Mouse (Mus musculus) thymus, postnatal 25 days (tissue): ENCODE measurements around the gene Smim7.

Source experiments
- DNase-seq: peaks from one replicate; pipeline ENCODE4 v3.0.0; 2022

The Smim7 gene

DNA sequence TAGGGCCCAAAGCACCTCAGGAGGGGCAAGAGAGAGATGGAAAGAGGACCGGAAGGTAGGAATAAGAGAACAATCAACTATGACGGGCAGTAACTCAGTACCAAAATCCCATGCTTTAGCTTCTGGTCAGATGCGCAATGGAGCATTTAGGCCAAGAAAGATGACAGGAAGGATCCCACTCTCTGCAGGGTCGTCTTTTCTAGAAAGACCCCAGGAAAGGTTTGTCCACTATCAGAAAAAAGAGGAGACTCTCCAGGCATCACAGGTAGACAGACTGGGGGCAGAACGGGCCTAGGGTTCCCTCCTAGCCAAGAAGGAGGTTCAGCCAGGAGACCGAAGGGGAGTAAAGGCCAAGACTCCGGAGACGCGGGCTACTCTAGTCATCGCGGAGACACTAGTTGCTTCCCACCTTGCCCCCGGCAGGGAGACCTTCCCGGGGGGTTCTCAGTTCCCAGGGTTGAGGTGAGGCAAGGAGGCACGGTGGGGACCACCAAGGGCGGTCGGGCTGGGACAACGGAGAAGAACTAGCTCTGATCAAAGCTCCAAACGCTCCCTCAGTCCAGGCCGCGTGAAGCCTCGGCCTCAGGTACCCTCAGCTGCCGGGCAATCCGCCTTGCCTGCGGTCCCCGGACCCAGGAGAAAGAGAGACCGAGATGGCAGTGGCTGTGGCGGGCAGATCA lies 23.6 kb downstream of the Smim7 start:
- DNase-seq, result no peak

DNA sequence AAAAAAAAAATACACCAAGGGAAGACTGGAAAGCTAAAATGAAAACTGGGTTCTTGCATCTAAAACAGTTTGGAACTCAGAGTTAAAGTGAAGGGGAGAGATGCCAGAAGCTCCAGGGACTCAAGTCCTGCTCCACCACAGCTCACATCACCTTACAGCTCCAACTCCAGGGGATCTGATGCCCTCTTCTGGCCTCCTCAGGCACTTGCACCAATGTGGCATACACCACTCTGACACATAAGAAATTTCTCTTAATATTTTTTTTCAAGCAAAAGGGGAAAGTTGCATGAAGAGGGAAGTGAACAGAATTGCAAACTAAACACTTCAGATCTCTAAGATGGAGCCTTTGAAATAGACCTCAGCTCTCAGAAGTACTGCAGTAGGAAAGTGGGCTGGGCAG lies 31.7 kb downstream of the Smim7 start:
- DNase-seq, result peak; percentile 16

DNA sequence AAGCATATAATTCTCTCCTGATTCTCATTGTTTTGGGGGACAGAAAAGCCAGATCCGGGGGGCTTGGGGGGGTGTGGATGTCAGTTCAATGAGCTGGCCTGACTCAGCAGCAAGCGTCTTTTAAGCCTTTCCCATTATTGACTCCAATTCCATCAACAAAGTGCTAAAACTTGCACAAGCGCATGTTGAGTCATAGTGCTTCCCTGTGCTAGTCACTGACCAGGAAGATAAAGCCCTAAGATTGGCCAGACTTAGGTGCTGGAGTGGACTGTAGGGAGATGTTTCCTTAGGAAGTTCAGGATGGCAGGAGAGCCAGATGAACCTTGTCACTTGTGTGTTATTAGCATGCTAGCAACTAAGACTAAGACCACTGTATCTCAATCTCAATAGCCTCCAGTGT lies 36.0 kb downstream of the Smim7 start:
- no peak for DNase-seq

DNA sequence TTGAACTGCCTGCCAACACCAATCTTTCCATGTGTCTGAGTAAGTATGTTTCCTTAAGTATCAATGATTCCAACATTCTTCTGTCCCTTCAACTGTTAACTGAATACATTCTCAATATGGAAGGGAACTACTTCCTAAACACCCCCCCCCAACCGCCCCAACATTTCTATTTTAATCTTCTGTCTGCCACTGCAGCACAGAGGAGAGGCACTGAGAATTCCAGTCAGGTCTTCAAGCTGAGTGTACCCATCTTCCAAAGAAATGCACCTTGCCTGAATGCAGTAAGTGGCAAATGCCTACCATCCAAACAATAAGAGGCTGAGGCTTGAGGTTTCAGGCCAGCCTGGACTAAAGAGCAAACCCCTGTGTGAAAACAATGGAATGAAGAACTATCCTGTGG lies 38.8 kb downstream of the Smim7 start:
- no peak for DNase-seq

DNA sequence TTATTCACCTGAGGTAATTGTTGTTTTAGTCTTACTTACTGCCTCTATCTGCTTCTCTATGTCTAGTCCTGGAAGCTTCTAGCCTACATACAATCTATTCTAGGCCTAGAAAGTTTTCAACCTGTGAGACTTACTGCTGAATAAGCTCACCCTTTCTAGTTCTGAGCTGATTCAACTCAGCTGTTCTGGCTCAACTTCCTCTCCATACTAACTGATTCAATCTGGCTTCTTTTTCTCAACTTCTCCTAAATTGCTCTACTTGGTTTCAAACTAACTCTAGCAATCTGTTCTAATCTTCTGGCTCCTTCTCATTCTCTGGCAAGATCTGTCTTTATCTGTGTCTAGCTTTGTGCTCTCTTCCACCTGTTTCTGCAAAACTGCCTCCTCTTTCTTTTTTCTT lies 49.0 kb downstream of the Smim7 start:
- no peak for DNase-seq

DNA sequence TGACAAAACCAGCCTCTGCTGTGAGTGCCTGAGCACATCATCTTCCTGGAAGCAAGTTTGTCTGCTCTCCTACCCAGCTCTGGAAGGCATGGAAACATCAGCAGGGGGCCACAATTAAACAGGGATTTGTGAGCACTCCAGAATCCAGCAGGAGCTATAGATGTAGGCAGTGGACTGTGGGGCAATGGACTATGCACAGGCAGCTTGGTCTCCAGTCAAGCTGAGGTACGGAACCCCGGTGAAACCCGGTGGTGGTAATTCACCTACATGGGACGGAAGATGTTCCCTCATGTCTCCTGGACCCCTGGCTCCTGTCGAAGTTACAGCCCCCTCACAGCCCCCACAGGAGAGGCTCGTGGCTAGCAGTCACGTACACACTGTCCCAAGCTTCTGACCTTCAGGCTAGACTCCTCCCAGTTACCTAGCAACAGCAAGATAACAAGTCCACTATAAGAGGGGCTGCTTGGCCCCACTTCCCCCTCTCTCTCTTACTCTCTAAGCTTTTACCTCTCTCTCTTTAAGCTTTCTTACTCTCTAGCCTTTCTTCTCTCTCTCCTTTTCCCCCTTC lies 53.4 kb downstream of the Smim7 start:
- DNase-seq, result no peak
